13 mouse cellular contexts compared by ENCODE assay signal in the genomic region with DNA sequence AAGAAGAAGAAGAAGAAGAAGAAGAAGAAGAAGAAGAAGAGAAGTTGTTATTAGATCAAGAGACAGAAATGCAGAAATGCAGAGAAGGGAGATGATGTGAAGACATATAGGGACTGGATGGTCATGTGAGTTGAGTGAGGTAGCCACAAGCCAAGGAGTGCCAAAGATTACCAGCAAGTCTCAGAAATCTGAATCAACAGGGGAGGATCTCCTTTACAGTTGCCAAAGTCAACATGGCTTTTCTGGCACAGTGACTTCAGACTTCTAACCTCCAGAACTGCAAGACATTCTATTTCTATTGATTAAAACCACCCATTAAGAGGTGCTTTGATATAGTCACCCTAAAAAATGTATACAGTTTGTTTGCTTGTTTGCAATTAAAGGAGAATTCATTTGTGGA.
"Had no signal": no experiment of that assay in that cellular context is flagged by ENCODE, and none has a peak within 500 bp of the region (broad histone marks: within the 10 kb centered on the region; RNA-seq: fewer than 3 reads in every experiment).

No protein-coding gene starts in this region.

- DNase-seq: gastrocnemius, adult 2 months; gastrocnemius, postnatal 10 days; gastrocnemius, postnatal 25 days; heart, adult 18-20 months; heart, postnatal 10 days; heart, postnatal 4 days; kidney, adult 18-20 months; kidney, adult 8-10 months; kidney, postnatal 10 days; kidney, postnatal 25 days; kidney, postnatal 4 days; liver; liver, embryonic 13.5 days had no signal
